Comparison of ENCODE assay signal across 9 mouse cellular contexts in the genomic region with DNA sequence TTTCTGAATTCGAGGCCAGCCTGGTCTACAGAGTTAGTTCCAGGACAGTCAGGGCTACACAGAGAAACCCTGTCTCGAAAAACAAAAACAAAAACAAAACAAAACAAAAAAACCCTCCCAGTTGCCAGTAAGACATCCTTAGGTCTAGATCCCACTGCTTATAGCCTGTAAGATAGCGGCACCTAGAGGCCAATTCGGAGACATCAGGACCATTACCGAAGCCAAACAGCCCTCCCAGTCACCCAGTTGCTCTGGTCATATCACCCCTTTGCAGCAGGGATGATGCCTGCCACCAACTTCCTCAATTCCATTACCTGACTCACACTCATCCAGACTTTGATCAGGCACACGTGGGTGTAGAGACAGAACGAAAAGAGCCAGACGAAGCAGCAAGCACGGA.
DNase-seq lines count a peak whose midpoint lies in the region; ATAC-seq and TF ChIP-seq lines count a peak whose summit lies in the region.
"Had no signal": no experiment of that assay in that cellular context is flagged by ENCODE, and none has a peak within 500 bp of the region (broad histone marks: within the 10 kb centered on the region; RNA-seq: fewer than 3 reads in every experiment).

No protein-coding gene starts in this region.

- TF ChIP-seq POLR2A in CH12.LX (IDR thresholded peaks at IDR 0.05; ENCODE audit: low read depth, low read length): no peak

- peaks cover 6% of the 10 kb centered on the region; the same call in 1 of the 2 replicates for H3K4me1 ChIP-seq in kidney, embryonic 16.5 days (ENCODE audit: insufficient read depth, low read length)
- peaks cover 0 to 6% of the 10 kb centered on the region in 2 experiments; a peak in 2 of 4 replicates for H3K4me1 ChIP-seq in CH12.LX (ENCODE audit: control insufficient read depth in 1 of 2, insufficient read depth in 2 of 2)
- H3K4me1 ChIP-seq in forebrain, postnatal 0 days (ENCODE audit: insufficient read depth): peaks cover 6% of the 10 kb centered on the region; the same call in 1 of the 2 replicates

- no peak for ATAC-seq in kidney, embryonic 16.5 days (ENCODE audit: low FRiP score, low TSS enrichment)
- peak; percentile 40; the same call in 1 of the 2 replicates for ATAC-seq in forebrain, postnatal 0 days

- H3K27me3 ChIP-seq in kidney, embryonic 16.5 days (ENCODE audit: insufficient read depth, low read length): no peaks in the 10 kb centered on the region
- peaks cover 37% of the 10 kb centered on the region for H3K27me3 ChIP-seq in CH12.LX (replicated peaks)
- no peaks in the 10 kb centered on the region for H3K27me3 ChIP-seq in forebrain, postnatal 0 days (ENCODE audit: insufficient read depth, low read length)
- H3K27me3 ChIP-seq: embryonic facial prominence, embryonic 15.5 days had no signal

- dilution Hi-C loops in CH12.LX (cut with MboI; ENCODE audit: extremely low pct_ligation_motif_present, extremely low pct_unique_long_range_greater_than_20kb, low sequenced_read_pairs): no loop called here

- no peak overlapping the region for H3K4me2 ChIP-seq in kidney, embryonic 16.5 days (replicated peaks; ENCODE audit: low read depth, low read length)
- H3K4me2 ChIP-seq in CH12.LX (ENCODE audit: insufficient read depth, low read depth, poor library complexity, severe bottlenecking): no peak overlapping the region
- no peak overlapping the region for H3K4me2 ChIP-seq in forebrain, postnatal 0 days (ENCODE audit: low read depth)
- H3K4me2 ChIP-seq: embryonic facial prominence, embryonic 15.5 days had no signal

- no peak for TF ChIP-seq EP300 in CH12.LX (IDR thresholded peaks at IDR 0.05; ENCODE audit: low read length)

- TF ChIP-seq CTCF in CH12.LX (conservative IDR thresholded peaks at IDR 0.05 in 1 of 2, IDR thresholded peaks at IDR 0.05 in 1 of 2; ENCODE audit: low read depth in 2 of 2, low read length in 2 of 2): peak; percentile 46 to 66; a peak in 3 of 4 replicates
- TF ChIP-seq CTCF in forebrain, postnatal 0 days (IDR thresholded peaks at IDR 0.05; ENCODE audit: low read depth): peak; percentile 78
- peak; percentile 81 for TF ChIP-seq CTCF in layer of hippocampus, adult 2 months (conservative IDR thresholded peaks at IDR 0.05)

- no peak overlapping the region for H3K27ac ChIP-seq in kidney, embryonic 16.5 days (ENCODE audit: low read length)
- H3K27ac ChIP-seq in CH12.LX (ENCODE audit: insufficient read depth, low read depth): no peak overlapping the region
- no peak overlapping the region for H3K27ac ChIP-seq in forebrain, postnatal 0 days (ENCODE audit: low read depth, low read length)
- H3K27ac ChIP-seq in layer of hippocampus, adult 2 months: no peak overlapping the region
- H3K27ac ChIP-seq: embryonic facial prominence, embryonic 15.5 days had no signal

- H3K9ac ChIP-seq in kidney, embryonic 16.5 days (replicated peaks; ENCODE audit: low read length): no peak overlapping the region
- no peak overlapping the region for H3K9ac ChIP-seq in CH12.LX (ENCODE audit: insufficient read depth, low read depth)
- no peak overlapping the region for H3K9ac ChIP-seq in forebrain, postnatal 0 days
- H3K9ac ChIP-seq: embryonic facial prominence, embryonic 15.5 days had no signal

- 0 out of 2 replicates have a peak, but pooled peaks cover 4% of the 10 kb centered on the region for H3K9me3 ChIP-seq in kidney, embryonic 16.5 days (ENCODE audit: low read length)
- peaks cover 7% of the 10 kb centered on the region for H3K9me3 ChIP-seq in CH12.LX (replicated peaks; ENCODE audit: low read length)
- H3K9me3 ChIP-seq in forebrain, postnatal 0 days (ENCODE audit: low read length): no peaks in the 10 kb centered on the region
- H3K9me3 ChIP-seq: embryonic facial prominence, embryonic 15.5 days had no signal

- peak; percentile 49 for TF ChIP-seq RAD21 in CH12.LX (IDR thresholded peaks at IDR 0.05; ENCODE audit: low read depth, low read length)

- H3K4me3 ChIP-seq in kidney, embryonic 16.5 days (ENCODE audit: low read length): no peak overlapping the region
- H3K4me3 ChIP-seq in CH12.LX (replicated peaks in 1 of 3; ENCODE audit: low read depth in 2 of 3, low read length in 2 of 3, poor library complexity in 1 of 3): no peak overlapping the region
- H3K4me3 ChIP-seq in forebrain, postnatal 0 days (ENCODE audit: low read depth, low read length): no peak overlapping the region
- H3K4me3 ChIP-seq in layer of hippocampus, adult 2 months: no peak overlapping the region
- H3K4me3 ChIP-seq: embryonic facial prominence, embryonic 15.5 days had no signal

- H3K36me3 ChIP-seq in kidney, embryonic 16.5 days (ENCODE audit: insufficient read depth, low read length): no peaks in the 10 kb centered on the region
- H3K36me3 ChIP-seq in CH12.LX (replicated peaks in 1 of 2; ENCODE audit: control insufficient read depth in 1 of 2, insufficient read depth in 1 of 2, low read length in 1 of 2): peaks cover 0 to 29% of the 10 kb centered on the region in 2 experiments
- 0 out of 2 replicates have a peak, but pooled peaks cover 5% of the 10 kb centered on the region for H3K36me3 ChIP-seq in forebrain, postnatal 0 days (ENCODE audit: insufficient read depth)
- H3K36me3 ChIP-seq: embryonic facial prominence, embryonic 15.5 days had no signal

- 20% methylated on average over 9 of the region's 9 CpGs for WGBS in kidney, embryonic 16.5 days
- WGBS in forebrain, postnatal 0 days: 25% methylated on average over 9 of the region's 9 CpGs

- in situ Hi-C loops in CH12.LX (cut with MboI; ENCODE audit: low pct_ligation_motif_present, low pct_unique_long_range_greater_than_20kb, low sequenced_read_pairs): no loop called here

- peak; percentile 61 for DNase-seq in kidney, adult 18-20 months
- DNase-seq in CH12.LX (ENCODE audit: extremely low read depth): peak; percentile 42
- DNase-seq in adrenal gland, postnatal 14 days: peak; percentile 71
- DNase-seq in forebrain, postnatal 0 days: peak; percentile 67
- DNase-seq in layer of hippocampus, adult 2 months (ENCODE audit: low spot score in 2 of 2): peak; percentile 29 to 44
- DNase-seq in monocyte, adult 2 months (ENCODE audit: low read depth in 1 of 2, low spot score in 2 of 2): peak; percentile 18 to 24
- no peak for DNase-seq in Muller cell, postnatal 12 days (ENCODE audit: inconsistent ontology term)

- H3K79me2 ChIP-seq in CH12.LX (replicated peaks; ENCODE audit: control insufficient read depth, extremely low read depth, insufficient read depth, poor library complexity, severe bottlenecking): no peaks in the 10 kb centered on the region

TF ChIP-seq in CH12.LX, 34 proteins besides CTCF, POLR2A, EP300 and RAD21:
- TF ChIP-seq UBTF (IDR thresholded peaks at IDR 0.05; ENCODE audit: low read depth, low read length) (no peak), RCOR1 (conservative IDR thresholded peaks at IDR 0.05; ENCODE audit: low read depth, low read length) (no peak), SMC3 (IDR thresholded peaks at IDR 0.05; ENCODE audit: low read depth, low read length) (no peak), MAFK (IDR thresholded peaks at IDR 0.05; ENCODE audit: insufficient replicate concordance, low read length) (no peak), IRF4 (IDR thresholded peaks at IDR 0.05; ENCODE audit: low read depth, low read length) (no peak), E2F4 (IDR thresholded peaks at IDR 0.05; ENCODE audit: insufficient replicate concordance, low read depth, low read length) (no peak), KAT2A (IDR thresholded peaks at IDR 0.05; ENCODE audit: insufficient replicate concordance, low read length) (no peak), CHD1 (IDR thresholded peaks at IDR 0.05; ENCODE audit: low read depth, low read length) (no peak), MYC (IDR thresholded peaks at IDR 0.05; ENCODE audit: low read depth, low read length) (no peak), NELFE (IDR thresholded peaks at IDR 0.05; ENCODE audit: low read depth, low read length) (no peak), CHD2 (IDR thresholded peaks at IDR 0.05; ENCODE audit: low read length) (no peak), ZNF384 (IDR thresholded peaks at IDR 0.05; ENCODE audit: low read depth, low read length) (no peak), BHLHE40 (IDR thresholded peaks at IDR 0.05; ENCODE audit: low read depth, low read length) (no peak), ELF1 (IDR thresholded peaks at IDR 0.05; ENCODE audit: low read depth, low read length) (no peak), POLR2AphosphoS2 (IDR thresholded peaks at IDR 0.05; ENCODE audit: low read depth, low read length) (no peak), GABPA (IDR thresholded peaks at IDR 0.05; ENCODE audit: insufficient replicate concordance, low read depth, low read length) (no peak)
